Mouse (Mus musculus): Measurements from ENCODE around the gene Snx21. TPM values are rescaled to one million over a fixed set of nuclear protein-coding genes. Genes with fewer than 3 reads are reported as not detected.

Snx21 gene
- total RNA-seq, 1 experiment from 2014 or later: 50.0 TPM

DNA sequence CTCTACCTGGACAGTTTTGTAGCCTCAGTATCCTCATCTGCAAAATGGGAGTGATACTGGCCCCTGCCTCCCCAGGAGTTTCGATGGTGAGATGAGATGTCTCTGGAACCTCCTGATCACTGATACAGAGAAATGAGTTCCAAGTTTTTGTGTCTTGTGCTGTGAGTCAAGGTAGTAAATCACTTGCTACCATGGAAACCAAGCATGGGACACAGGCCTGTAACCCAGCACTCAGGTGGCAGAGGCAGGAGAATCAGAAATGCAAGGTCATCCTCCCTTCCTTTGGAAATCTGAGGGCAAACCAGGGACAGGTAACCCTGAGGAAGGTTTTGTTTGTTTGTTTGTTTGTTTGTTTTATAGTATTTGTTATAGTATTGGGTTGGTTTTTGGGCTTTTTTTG, 43.5 kb downstream of the Snx21 start:
- no peak for DNase-seq

DNA sequence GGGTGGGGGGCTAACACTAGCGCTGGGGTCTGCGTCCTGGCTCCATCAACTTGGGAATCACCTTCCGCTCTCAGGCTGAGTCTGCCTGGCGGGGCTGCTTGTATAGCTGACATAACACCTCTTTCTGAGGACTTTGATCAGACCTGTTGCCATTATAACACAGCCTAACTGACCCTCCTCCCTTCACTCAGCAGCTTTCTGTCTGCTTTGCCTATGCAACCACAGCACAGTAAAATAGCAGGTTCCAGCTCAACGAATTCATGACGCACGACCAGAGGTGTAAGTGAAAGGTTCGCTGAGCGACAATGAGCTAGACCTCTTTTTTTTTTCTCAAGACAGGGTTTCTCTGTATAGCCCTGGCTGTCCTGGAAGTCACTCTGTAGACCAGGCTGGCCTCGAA, 45.4 kb downstream of the Snx21 start:
- DNase-seq: no peak

DNA sequence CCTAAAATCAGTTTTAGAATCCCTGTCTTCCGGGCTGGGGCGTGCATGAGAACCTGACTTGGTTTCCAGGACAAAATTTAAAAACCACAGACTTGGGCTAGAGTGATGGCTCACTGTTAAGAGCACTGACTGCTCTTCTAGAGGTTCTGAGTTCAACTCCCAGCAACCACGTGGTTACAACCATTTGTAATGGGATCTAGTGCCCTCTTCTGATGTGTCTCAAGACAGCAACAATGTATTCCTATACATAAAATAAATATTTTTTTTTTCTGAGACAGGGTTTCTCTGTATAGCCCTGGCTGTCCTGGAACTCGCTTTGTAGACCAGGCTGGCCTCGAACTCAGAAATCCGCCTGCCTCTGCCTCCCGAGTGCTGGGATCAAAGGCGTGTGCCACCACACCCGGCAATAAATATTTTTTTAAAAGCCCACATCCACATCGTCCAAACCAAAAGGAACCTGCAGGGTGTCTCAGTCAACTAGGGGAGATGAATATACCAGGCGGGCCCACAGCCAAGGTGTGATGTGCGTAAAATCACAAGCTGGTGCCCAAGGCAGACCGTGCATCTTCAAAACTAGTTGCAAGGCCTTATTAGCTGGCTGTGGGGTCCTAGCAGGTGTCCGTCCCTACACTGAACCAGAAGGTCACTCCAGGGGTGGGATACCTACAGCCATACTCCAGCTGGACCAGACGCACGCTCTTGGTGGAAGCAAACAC, 46.6 kb downstream of the Snx21 start:
- DNase-seq: no peak

DNA sequence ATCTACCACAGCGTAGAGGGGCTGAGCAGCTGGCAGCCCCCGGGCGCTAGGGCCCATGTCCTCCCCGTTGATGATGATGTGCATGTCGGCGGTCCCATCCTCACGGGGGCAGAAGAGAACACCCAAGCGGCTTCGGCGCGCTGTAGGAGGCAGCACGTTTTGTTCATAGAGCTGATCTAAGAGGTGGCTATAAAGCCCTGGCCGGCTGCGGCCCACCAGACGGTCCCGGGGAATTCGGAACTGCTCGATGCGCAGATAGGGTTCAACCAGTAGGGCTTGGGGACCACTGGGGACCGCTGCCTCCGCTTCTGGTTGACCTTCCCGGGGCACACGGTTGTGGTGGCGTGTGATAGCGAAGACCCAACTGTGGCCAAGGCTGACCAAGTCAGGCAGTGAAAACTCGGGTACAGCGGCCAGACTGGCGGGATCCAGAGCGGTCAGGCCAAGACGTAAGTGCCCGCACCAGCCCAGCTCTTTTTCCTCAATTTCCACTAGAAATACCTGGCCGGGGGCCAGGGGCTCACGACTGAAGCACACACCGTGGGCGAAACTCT, 47.2 kb downstream of the Snx21 start, which contains the start of gene Ctsa:
Gene Ctsa, plus strand, starts transcription at position 126 of the 554 bp plus-strand sequence.
- peak; percentile 77 for DNase-seq

DNA sequence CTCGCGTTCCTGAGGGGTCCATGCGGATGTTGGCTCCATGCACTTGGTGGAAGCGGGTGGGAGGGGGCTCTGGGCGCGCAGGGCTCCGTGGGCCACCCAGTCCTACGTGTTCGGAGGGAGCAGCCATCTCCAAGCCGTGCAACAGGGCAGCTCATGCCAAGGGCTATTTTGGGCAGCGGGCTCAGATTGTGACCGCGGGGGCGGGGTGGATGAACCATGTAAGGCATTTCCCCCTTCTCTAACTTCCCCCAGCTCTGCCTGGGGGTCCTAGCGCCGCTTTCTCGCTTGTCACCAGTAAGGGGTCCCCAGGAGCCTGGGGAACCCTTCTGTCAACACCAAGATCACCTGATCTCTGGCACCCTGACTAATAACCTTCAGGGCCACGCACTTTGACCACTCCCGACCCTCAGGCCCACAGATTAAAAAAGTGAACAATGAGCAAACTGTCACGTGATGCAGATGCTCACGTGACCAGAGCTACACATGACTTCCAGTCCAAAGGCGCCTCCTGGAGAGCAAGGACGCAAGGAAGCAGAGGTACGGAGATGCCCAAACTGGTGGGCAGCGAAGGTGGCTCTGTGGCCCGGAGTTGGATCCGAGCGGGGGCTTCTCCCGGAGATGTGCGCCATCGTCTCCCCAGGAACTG, 47.8 kb downstream of the Snx21 start, which contains the start of gene Neurl2:
Gene Neurl2, minus strand, starts transcription at position 143 of the 646 bp plus-strand sequence.
- DNase-seq: peak; percentile 85

DNA sequence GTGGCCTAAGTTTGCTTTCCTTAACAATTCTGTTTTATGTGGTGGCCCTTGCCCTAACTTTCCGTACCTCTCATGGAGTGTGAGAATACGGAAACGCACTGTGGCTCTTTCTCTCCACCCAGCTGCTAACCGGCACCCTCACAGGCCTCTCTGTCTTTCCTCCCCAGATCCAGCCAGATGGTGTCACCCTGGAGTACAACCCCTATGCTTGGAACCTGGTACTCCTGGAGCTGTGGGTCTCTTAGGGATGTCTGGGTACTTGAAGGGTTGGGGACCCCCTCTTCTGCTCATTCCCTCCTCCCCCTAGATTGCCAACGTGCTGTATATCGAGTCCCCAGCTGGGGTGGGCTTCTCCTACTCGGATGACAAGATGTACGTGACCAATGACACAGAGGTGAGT, 48.9 kb downstream of the Snx21 start:
- no peak for DNase-seq

DNA sequence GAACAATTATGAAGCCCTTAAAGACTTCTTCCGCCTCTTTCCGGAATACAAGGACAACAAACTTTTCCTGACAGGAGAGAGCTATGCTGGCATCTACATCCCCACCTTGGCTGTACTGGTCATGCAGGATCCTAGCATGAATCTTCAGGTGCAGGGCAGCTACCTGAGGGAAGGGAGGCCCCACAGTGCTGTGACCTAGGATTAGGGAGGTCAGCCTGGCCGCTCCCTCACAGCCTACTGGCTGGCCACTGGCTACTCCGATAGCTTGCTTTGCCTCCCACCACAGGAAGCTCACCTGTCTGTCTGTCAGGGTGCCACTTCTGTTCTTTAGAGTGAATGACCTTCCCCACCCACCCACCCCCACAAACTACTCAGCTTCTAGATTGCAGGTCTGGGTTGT, 49.5 kb downstream of the Snx21 start:
- DNase-seq: no peak

Other genes with a start within 250 kb of the Snx21 start
- gene Wfdc2, start 223.4 kb upstream of the Snx21 start, total RNA-seq (2021): not detected in 2 replicates
- gene Spint3, start 212.4 kb upstream of the Snx21 start, total RNA-seq (2021): not detected in 2 replicates
- gene Wfdc6a, start 200.4 kb upstream of the Snx21 start, total RNA-seq (2021): 0.58 TPM in 1 of 2 replicates, not detected in the other
- gene Eppin, start 192.2 kb upstream of the Snx21 start, total RNA-seq (2021): not detected in 2 replicates
- not detected in 2 replicates for gene Wfdc6b, start 172.3 kb upstream of the Snx21 start, total RNA-seq (2021)
- gene Wfdc8, start 172.2 kb upstream of the Snx21 start, total RNA-seq (2021): not detected in 2 replicates
- gene Wfdc16, start 147.0 kb upstream of the Snx21 start, total RNA-seq (2021): not detected in 2 replicates
- not detected in 2 replicates for gene Wfdc10, start 129.8 kb upstream of the Snx21 start, total RNA-seq (2021)
- gene Wfdc9, start 129.2 kb upstream of the Snx21 start, total RNA-seq (2021): not detected in 2 replicates
- not detected in 2 replicates for gene Wfdc11, start 111.7 kb upstream of the Snx21 start, total RNA-seq (2021)
- gene Wfdc13, start 100.7 kb upstream of the Snx21 start, total RNA-seq (2021): not detected in 2 replicates
- not detected in 2 replicates for gene Spint4, start 87.3 kb upstream of the Snx21 start, total RNA-seq (2021)
- gene Spint5, start 70.5 kb upstream of the Snx21 start, total RNA-seq (2021): not detected in 2 replicates
- 0.39 and 0.57 TPM in 2 replicates for gene Wfdc3, start 39.9 kb upstream of the Snx21 start, total RNA-seq (2021)
- gene Dnttip1, start 39.8 kb upstream of the Snx21 start, total RNA-seq (2021): 43.5 and 45.3 TPM in 2 replicates
- 9.9 and 14.1 TPM in 2 replicates for gene Ube2c, start 15.9 kb upstream of the Snx21 start, total RNA-seq (2021)
- gene Tnnc2, start 5.9 kb upstream of the Snx21 start, total RNA-seq (2021): not detected in 2 replicates
- gene Acot8, start 19.1 kb downstream of the Snx21 start, total RNA-seq (2021): 28.9 and 36.0 TPM in 2 replicates
- gene Zswim3, start 19.3 kb downstream of the Snx21 start, total RNA-seq (2021): 4.3 and 5.5 TPM in 2 replicates
- gene Zswim1, start 36.9 kb downstream of the Snx21 start, total RNA-seq (2021): 11.9 and 14.2 TPM in 2 replicates
- gene Spata25, start 42.7 kb downstream of the Snx21 start, total RNA-seq (2021): not detected in 2 replicates
- 108 and 121 TPM in 2 replicates for gene Ctsa, start 47.0 kb downstream of the Snx21 start, total RNA-seq (2021)
- 1.3 and 2.2 TPM in 2 replicates for gene Neurl2, start 47.6 kb downstream of the Snx21 start, total RNA-seq (2021)
- 12.7 and 16.2 TPM in 2 replicates for gene Pltp, start 71.9 kb downstream of the Snx21 start, total RNA-seq (2021)
- gene Pcif1, start 93.5 kb downstream of the Snx21 start, total RNA-seq (2021): 46.6 and 60.9 TPM in 2 replicates
- gene Zfp335, start 125.9 kb downstream of the Snx21 start, total RNA-seq (2021): 21.2 and 23.9 TPM in 2 replicates
- 0.33 and 0.43 TPM in 2 replicates for gene Mmp9, start 155.0 kb downstream of the Snx21 start, total RNA-seq (2021)
- 7.2 and 10.6 TPM in 2 replicates for gene Slc12a5, start 175.0 kb downstream of the Snx21 start, total RNA-seq (2021)
- 34.1 and 46.2 TPM in 2 replicates for gene Ncoa5, start 249.0 kb downstream of the Snx21 start, total RNA-seq (2021)

Data from adrenal gland, postnatal 25 days (tissue).